Mouse (Mus musculus): ENCODE results near the gene Scn4b.

GRCm38 (mm10) chr9:45121001-45121400, 17.2 kb upstream of the Scn4b start:
- TF ChIP-seq CTCF (IDR thresholded peaks at IDR 0.05; ENCODE audit: low read depth): no peak
- no peak for TF ChIP-seq EP300 (IDR thresholded peaks at IDR 0.05; ENCODE audit: low read depth)
